Mouse (Mus musculus) C2C12 (cell line): ENCODE results near the gene Cldn34b2. TPM values are rescaled to one million over a fixed set of nuclear protein-coding genes. Genes with fewer than 3 reads are reported as not detected.

Source experiments
- polyA plus RNA-seq: library from polyadenylated mRNA; unstranded; fragments of >200 nt; fragmentation: generic; extraction: Trizol; gene quantifications from one replicate; pipeline ENCODE4 v1.2.1, GENCODE M21; 2012; ENCODE audit warnings: missing spikeins

Gene Cldn34b2
- polyA plus RNA-seq, 1 experiment, result not detected

Other genes with a start within 250 kb of the Cldn34b2 start
- not detected for gene Cldn34b1, start 238.1 kb downstream of the Cldn34b2 start, polyA plus RNA-seq
- 0.04 TPM for gene Magea6, start 192.4 kb downstream of the Cldn34b2 start, polyA plus RNA-seq
- 0.18 TPM for gene Magea3, start 178.9 kb downstream of the Cldn34b2 start, polyA plus RNA-seq
- gene Magea8, start 132.6 kb downstream of the Cldn34b2 start, polyA plus RNA-seq, result 0.74 TPM
- 0.49 TPM for gene Magea5, start 65.3 kb downstream of the Cldn34b2 start, polyA plus RNA-seq
- not detected for gene Magea1, start 38.6 kb downstream of the Cldn34b2 start, polyA plus RNA-seq
- gene Magea2, start 34.7 kb downstream of the Cldn34b2 start, polyA plus RNA-seq, result 0.20 TPM
- gene Sat1, start 88.0 kb upstream of the Cldn34b2 start, polyA plus RNA-seq, result 122 TPM
- 61.1 TPM for gene Acot9, start 134.0 kb upstream of the Cldn34b2 start, polyA plus RNA-seq
- 191 TPM for gene Prdx4, start 212.3 kb upstream of the Cldn34b2 start, polyA plus RNA-seq